Mouse (Mus musculus): ENCODE results near the gene Pde4a. TPM values are rescaled to one million over a fixed set of nuclear protein-coding genes. Genes with fewer than 3 reads are reported as not detected.

Pde4a gene
- polyA plus RNA-seq, 1 experiment from 2014 or later, result 2.5 TPM

DNA sequence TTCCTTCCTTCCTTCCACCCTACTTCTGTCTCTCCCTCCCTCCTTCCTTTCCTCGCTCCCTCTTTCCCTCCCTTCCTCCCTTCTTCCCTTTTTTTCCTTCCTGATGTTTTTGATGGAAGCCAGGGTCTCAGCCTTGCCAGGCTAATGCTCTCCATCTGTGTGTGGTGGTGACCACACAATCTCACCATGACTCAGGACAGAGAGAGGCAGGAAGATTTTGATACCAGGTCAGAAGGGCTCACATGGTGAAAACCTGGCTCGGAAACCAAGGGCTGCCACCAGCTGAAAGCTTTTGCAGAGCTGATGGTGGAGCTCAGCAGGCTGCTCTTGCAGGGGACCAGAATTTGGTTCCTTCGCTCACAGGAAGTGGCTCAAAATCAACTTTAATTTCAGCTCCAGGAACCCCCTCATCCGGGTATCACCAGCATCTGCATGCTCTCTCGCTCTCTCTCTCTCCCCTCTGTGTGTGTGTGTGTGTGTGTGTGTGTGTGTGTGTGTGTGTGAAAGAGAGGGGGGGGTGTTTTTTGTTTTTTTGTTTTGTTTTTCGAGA is 95.1 kb downstream of the Pde4a start:
- no peak for DNase-seq (ENCODE audit: low spot score)

DNA sequence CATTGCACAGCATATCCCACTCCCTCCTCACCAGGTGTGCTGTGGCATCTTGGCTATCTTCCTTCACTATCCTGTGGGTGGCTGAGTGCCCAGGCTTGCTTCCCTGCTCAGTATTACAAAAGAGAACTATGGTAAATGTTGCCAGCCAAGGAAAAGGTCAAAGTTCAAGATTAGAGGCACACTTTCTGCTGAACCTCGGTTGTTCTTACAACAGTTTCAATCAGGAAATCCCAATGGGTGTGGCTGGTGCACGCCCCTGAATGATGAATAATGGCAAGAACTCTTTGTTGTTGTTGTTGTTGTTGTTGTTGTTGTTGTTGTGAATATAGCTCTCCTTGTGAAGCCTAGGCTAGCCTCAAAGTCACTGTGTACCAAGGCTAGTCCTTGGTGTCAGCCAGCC is 96.3 kb downstream of the Pde4a start:
- H3K9me3 ChIP-seq (ENCODE audit: control insufficient read depth, low read length), result no peaks in the 10 kb centered on the region
- H3K27me3 ChIP-seq (ENCODE audit: control insufficient read depth, insufficient read depth, low read length), result no peaks in the 10 kb centered on the region
- no peak overlapping the region for H3K4me2 ChIP-seq (replicated peaks; ENCODE audit: low read depth)
- no peak overlapping the region for H3K4me3 ChIP-seq (ENCODE audit: low read depth, low read length)
- no peak overlapping the region for H3K9ac ChIP-seq (ENCODE audit: low read length)
- TF ChIP-seq CTCF (IDR thresholded peaks at IDR 0.05; ENCODE audit: low read depth) (no peak), EP300 (optimal IDR thresholded peaks at IDR 0.05) (no peak)
- no peak for DNase-seq (ENCODE audit: low spot score)
- no peak for ATAC-seq (ENCODE audit: low FRiP score, low TSS enrichment)
- no peak overlapping the region for H3K27ac ChIP-seq (replicated peaks)
- WGBS, result 42% methylated on average over 2 of the region's 2 CpGs
- H3K36me3 ChIP-seq (ENCODE audit: control insufficient read depth, insufficient read depth, low read length), result no peaks in the 10 kb centered on the region; the same call in 1 of the 2 replicates
- peaks cover 4% of the 10 kb centered on the region; the same call in 1 of the 2 replicates for H3K4me1 ChIP-seq (replicated peaks; ENCODE audit: control insufficient read depth, insufficient read depth)

More for the DNA sequence above, 95.1 kb downstream of the Pde4a start:
- ATAC-seq (ENCODE audit: low FRiP score, low TSS enrichment), result no peak
- 81% methylated on average over 6 of the region's 6 CpGs for WGBS
- Histone ChIP-seq H3K36me3 (ENCODE audit: control insufficient read depth, insufficient read depth, low read length) (no peaks in the 10 kb centered on the region), H3K4me1 (replicated peaks; ENCODE audit: control insufficient read depth, insufficient read depth) (peaks cover 4% of the 10 kb centered on the region; the same call in 1 of the 2 replicates), H3K4me3 (ENCODE audit: low read depth, low read length) (no peak overlapping the region), H3K4me2 (replicated peaks; ENCODE audit: low read depth) (no peak overlapping the region), H3K27ac (replicated peaks) (no peak overlapping the region), H3K9ac (ENCODE audit: low read length) (no peak overlapping the region), H3K9me3 (ENCODE audit: control insufficient read depth, low read length) (no peaks in the 10 kb centered on the region), H3K27me3 (ENCODE audit: control insufficient read depth, insufficient read depth, low read length) (no peaks in the 10 kb centered on the region)
- TF ChIP-seq CTCF (IDR thresholded peaks at IDR 0.05; ENCODE audit: low read depth) (no peak), EP300 (optimal IDR thresholded peaks at IDR 0.05) (no peak)

Other genes starting within 250 kb of the Pde4a start
- gene Dnmt1, start 205.8 kb upstream of the Pde4a start, polyA plus RNA-seq (2015; fragmentation: Nextera tagmentation; extraction: Ambion mirVana), result 17.9 TPM in 2 replicates
- gene S1pr2, start 188.9 kb upstream of the Pde4a start, polyA plus RNA-seq (2015; fragmentation: Nextera tagmentation; extraction: Ambion mirVana), result 16.3 and 19.4 TPM in 2 replicates
- 87.3 and 90.2 TPM in 2 replicates for gene Mrpl4, start 163.0 kb upstream of the Pde4a start, polyA plus RNA-seq (2015; fragmentation: Nextera tagmentation; extraction: Ambion mirVana)
- 9.5 and 11.9 TPM in 2 replicates for gene Icam1, start 149.7 kb upstream of the Pde4a start, polyA plus RNA-seq (2015; fragmentation: Nextera tagmentation; extraction: Ambion mirVana)
- gene Icam4, start 136.3 kb upstream of the Pde4a start, polyA plus RNA-seq (2015; fragmentation: Nextera tagmentation; extraction: Ambion mirVana), result 0.50 and 0.81 TPM in 2 replicates
- gene Icam5, start 133.6 kb upstream of the Pde4a start, polyA plus RNA-seq (2015; fragmentation: Nextera tagmentation; extraction: Ambion mirVana), result 0.15 and 0.27 TPM in 2 replicates
- not detected in 2 replicates for gene Zglp1, start 98.6 kb upstream of the Pde4a start, polyA plus RNA-seq (2015; fragmentation: Nextera tagmentation; extraction: Ambion mirVana)
- 0.11 and 0.24 TPM in 2 replicates for gene Gm49373, start 92.6 kb upstream of the Pde4a start, polyA plus RNA-seq (2015; fragmentation: Nextera tagmentation; extraction: Ambion mirVana)
- 39.4 and 42.3 TPM in 2 replicates for gene Fdx1l, start 92.1 kb upstream of the Pde4a start, polyA plus RNA-seq (2015; fragmentation: Nextera tagmentation; extraction: Ambion mirVana)
- gene Gm38431, start 73.7 kb upstream of the Pde4a start, polyA plus RNA-seq (2015; fragmentation: Nextera tagmentation; extraction: Ambion mirVana), result 0.28 and 0.86 TPM in 2 replicates
- gene Raver1, start 73.7 kb upstream of the Pde4a start, polyA plus RNA-seq (2015; fragmentation: Nextera tagmentation; extraction: Ambion mirVana), result 15.0 and 18.3 TPM in 2 replicates
- 6.8 and 7.1 TPM in 2 replicates for gene Tyk2, start 34.5 kb upstream of the Pde4a start, polyA plus RNA-seq (2015; fragmentation: Nextera tagmentation; extraction: Ambion mirVana)
- 161 TPM in 2 replicates for gene Cdc37, start 15.7 kb upstream of the Pde4a start, polyA plus RNA-seq (2015; fragmentation: Nextera tagmentation; extraction: Ambion mirVana)
- gene Keap1, start 73.6 kb downstream of the Pde4a start, polyA plus RNA-seq (2015; fragmentation: Nextera tagmentation; extraction: Ambion mirVana), result 37.2 and 40.8 TPM in 2 replicates
- 4.7 and 5.0 TPM in 2 replicates for gene S1pr5, start 82.7 kb downstream of the Pde4a start, polyA plus RNA-seq (2015; fragmentation: Nextera tagmentation; extraction: Ambion mirVana)
- 38.6 and 41.7 TPM in 2 replicates for gene Atg4d, start 99.6 kb downstream of the Pde4a start, polyA plus RNA-seq (2015; fragmentation: Nextera tagmentation; extraction: Ambion mirVana)
- gene Kri1, start 122.3 kb downstream of the Pde4a start, polyA plus RNA-seq (2015; fragmentation: Nextera tagmentation; extraction: Ambion mirVana), result 6.7 and 7.9 TPM in 2 replicates
- gene Cdkn2d, start 125.7 kb downstream of the Pde4a start, polyA plus RNA-seq (2015; fragmentation: Nextera tagmentation; extraction: Ambion mirVana), result 23.1 and 28.0 TPM in 2 replicates
- gene Ap1m2, start 146.6 kb downstream of the Pde4a start, polyA plus RNA-seq (2015; fragmentation: Nextera tagmentation; extraction: Ambion mirVana), result 84.9 and 90.6 TPM in 2 replicates
- 55.2 and 62.6 TPM in 2 replicates for gene Slc44a2, start 155.0 kb downstream of the Pde4a start, polyA plus RNA-seq (2015; fragmentation: Nextera tagmentation; extraction: Ambion mirVana)
- gene Ilf3, start 202.2 kb downstream of the Pde4a start, polyA plus RNA-seq (2015; fragmentation: Nextera tagmentation; extraction: Ambion mirVana), result 41.4 and 45.2 TPM in 2 replicates
- 27.9 and 30.8 TPM in 2 replicates for gene Qtrt1, start 246.1 kb downstream of the Pde4a start, polyA plus RNA-seq (2015; fragmentation: Nextera tagmentation; extraction: Ambion mirVana)